Mouse (Mus musculus) spleen, adult 2 months (tissue): Measurements from ENCODE around the gene Mapk3. TPM values are rescaled to one million over a fixed set of nuclear protein-coding genes. Genes with fewer than 3 reads are reported as not detected.

Experiments used
- DNase-seq, 2 experiments: peaks; one replicate each; pipeline versions ENCODE4 v3.0.0 to v3.0.0-alpha.2; 2012 to 2021; ENCODE audit warnings: low spot score in 2 of 2, low read depth in 1 of 2
- H3K27ac ChIP-seq: fragments of 200-500 bp; 2 replicates; pipeline ENCODE4 v1.5.1; 2012; ENCODE audit warnings: low read length, inconsistent platforms; ENCODE audit not compliant: insufficient read depth
- H3K27me3 ChIP-seq: fragments of 200-500 bp; 2 replicates; pipeline ENCODE4 v1.6.1; 2012; ENCODE audit warnings: mild to moderate bottlenecking, moderate library complexity, low read length, inconsistent platforms; ENCODE audit not compliant: control insufficient read depth, insufficient read depth
- H3K36me3 ChIP-seq: fragments of 200-500 bp; 2 replicates; pipeline ENCODE4 v1.6.1; 2012; ENCODE audit warnings: mild to moderate bottlenecking, low read length, inconsistent platforms; ENCODE audit not compliant: control insufficient read depth, insufficient read depth
- H3K4me1 ChIP-seq: fragments of 200-500 bp; 2 replicates; pipeline ENCODE4 v1.6.1; 2011; ENCODE audit warnings: inconsistent platforms; ENCODE audit not compliant: control insufficient read depth, insufficient read depth, insufficient read length
- H3K4me3 ChIP-seq: fragments of 200-500 bp; 2 replicates; pipeline ENCODE4 v1.5.1; 2011; ENCODE audit warnings: mild to moderate bottlenecking, inconsistent platforms; ENCODE audit not compliant: insufficient read depth, insufficient read length; ENCODE audit errors: extremely low read depth
- CTCF ChIP-seq: fragments of 200-500 bp; IDR thresholded peaks from 2 replicates; pipeline ENCODE4 v1.5.1; 2011; ENCODE audit warnings: mild to moderate bottlenecking, inconsistent platforms; ENCODE audit not compliant: insufficient read depth, insufficient read length, insufficient replicate concordance; ENCODE audit errors: extremely low read depth
- POLR2A ChIP-seq: fragments of 200-500 bp; IDR thresholded peaks from 2 replicates; pipeline ENCODE4 v1.6.1; 2011; ENCODE audit warnings: low read depth, low read length, inconsistent platforms
- WGBS: fragments of 180-500 bp; shearing (Covaris S2); methylation state at CpG from one replicate; pipeline ENCODE4 v1.1.7; 2018; 5-methylcytosine and 5-hydroxymethylcytosine counted together
- polyA plus RNA-seq: library from polyadenylated mRNA; depleted of rRNA; stranded (reverse); fragments of >200 nt; gene quantifications from 2 replicates; pipeline ENCODE4 v1.2.3, GENCODE M21; 2012; rRNA removed

The Mapk3 gene
- polyA plus RNA-seq, 1 experiment: 108 TPM

- Histone ChIP-seq H3K27ac (no peak overlapping the region), H3K4me1 (no peaks in the 10 kb centered on the region; the same call in none of the 2 replicates), H3K4me3 (peak overlapping the region; percentile 53), H3K36me3 (no peaks in the 10 kb centered on the region), H3K27me3 (no peaks in the 10 kb centered on the region)
- 2% methylated on average over 43 of the region's 43 CpGs for WGBS
- peak in 1 of 2 experiments; percentile 55 for DNase-seq
- TF ChIP-seq POLR2A (no peak), CTCF (no peak)
These were observed 49.5 kb downstream of the Mapk3 start for GRCm38 (mm10) chr7:126808703-126809455.

GRCm38 (mm10) chr7:126809723-126810369 is 50.4 kb downstream of the Mapk3 start:
- TF ChIP-seq POLR2A (no peak), CTCF (no peak)
- no peaks in the 10 kb centered on the region for H3K36me3 ChIP-seq
- H3K4me1 ChIP-seq: no peaks in the 10 kb centered on the region; the same call in none of the 2 replicates
- DNase-seq: no peak
- H3K27me3 ChIP-seq: no peaks in the 10 kb centered on the region
- H3K27ac ChIP-seq: no peak overlapping the region
- no peak overlapping the region for H3K4me3 ChIP-seq
- WGBS: 76% methylated on average over 5 of the region's 5 CpGs

Other genes with a start within 250 kb of the Mapk3 start
- 61.0 and 64.7 TPM in 2 replicates for gene Eif3c, start 193.2 kb upstream of the Mapk3 start, polyA plus RNA-seq
- 13.6 and 15.8 TPM in 2 replicates for gene Apobr, start 174.7 kb upstream of the Mapk3 start, polyA plus RNA-seq
- 105 and 118 TPM in 2 replicates for gene Cln3, start 173.8 kb upstream of the Mapk3 start, polyA plus RNA-seq
- 0.79 and 1.5 TPM in 2 replicates for gene Il27, start 164.7 kb upstream of the Mapk3 start, polyA plus RNA-seq
- 28.8 and 42.3 TPM in 2 replicates for gene Nupr1, start 128.7 kb upstream of the Mapk3 start, polyA plus RNA-seq
- gene Sgf29, start 110.3 kb upstream of the Mapk3 start, polyA plus RNA-seq: 31.4 and 32.3 TPM in 2 replicates
- gene Sult1a1, start 83.2 kb upstream of the Mapk3 start, polyA plus RNA-seq: 10.5 and 12.9 TPM in 2 replicates
- 37.4 and 51.8 TPM in 2 replicates for gene Bola2, start 64.2 kb upstream of the Mapk3 start, polyA plus RNA-seq
- 13.2 and 19.5 TPM in 2 replicates for gene Slx1b, start 63.8 kb upstream of the Mapk3 start, polyA plus RNA-seq
- 1,755 and 1,932 TPM in 2 replicates for gene Coro1a, start 51.8 kb upstream of the Mapk3 start, polyA plus RNA-seq
- gene Gdpd3, start 6.7 kb downstream of the Mapk3 start, polyA plus RNA-seq: 7.7 and 62.7 TPM in 2 replicates
- gene Ypel3, start 17.4 kb downstream of the Mapk3 start, polyA plus RNA-seq: 393 and 605 TPM in 2 replicates
- 16.6 and 17.9 TPM in 2 replicates for gene Tbx6, start 21.9 kb downstream of the Mapk3 start, polyA plus RNA-seq
- gene Ppp4c, start 32.9 kb downstream of the Mapk3 start, polyA plus RNA-seq: 175 and 184 TPM in 2 replicates
- 0.30 and 0.62 TPM in 2 replicates for gene Fam57b, start 38.1 kb downstream of the Mapk3 start, polyA plus RNA-seq
- gene 4930451I11Rik, start 72.0 kb downstream of the Mapk3 start, polyA plus RNA-seq: not detected in 2 replicates
- not detected in 2 replicates for gene Doc2a, start 87.8 kb downstream of the Mapk3 start, polyA plus RNA-seq
- 7.4 and 8.6 TPM in 2 replicates for gene Hirip3, start 102.4 kb downstream of the Mapk3 start, polyA plus RNA-seq
- gene Ino80e, start 102.8 kb downstream of the Mapk3 start, polyA plus RNA-seq: 40.1 and 56.0 TPM in 2 replicates
- 97.0 and 109 TPM in 2 replicates for gene Taok2, start 125.1 kb downstream of the Mapk3 start, polyA plus RNA-seq
- gene Tmem219, start 163.3 kb downstream of the Mapk3 start, polyA plus RNA-seq: 81.7 and 94.0 TPM in 2 replicates
- gene Kctd13, start 169.3 kb downstream of the Mapk3 start, polyA plus RNA-seq: 21.5 and 29.9 TPM in 2 replicates
- gene Asphd1, start 190.0 kb downstream of the Mapk3 start, polyA plus RNA-seq: not detected in 2 replicates
- gene Sez6l2, start 191.0 kb downstream of the Mapk3 start, polyA plus RNA-seq: 2.4 and 2.9 TPM in 2 replicates
- 154 and 201 TPM in 2 replicates for gene Cdipt, start 216.3 kb downstream of the Mapk3 start, polyA plus RNA-seq
- gene Cdiptos, start 216.5 kb downstream of the Mapk3 start, polyA plus RNA-seq: 0.59 and 0.71 TPM in 2 replicates